Mouse (Mus musculus): ENCODE measurements around the gene Adgrg2. TPM values are rescaled to one million over a fixed set of nuclear protein-coding genes. Genes with fewer than 3 reads are reported as not detected.

Gene Adgrg2
- total RNA-seq (2015; ENCODE audit: low replicate concordance) (not detected in 2 replicates), total RNA-seq (2017; ENCODE audit: low replicate concordance) (not detected in 2 replicates)

DNA sequence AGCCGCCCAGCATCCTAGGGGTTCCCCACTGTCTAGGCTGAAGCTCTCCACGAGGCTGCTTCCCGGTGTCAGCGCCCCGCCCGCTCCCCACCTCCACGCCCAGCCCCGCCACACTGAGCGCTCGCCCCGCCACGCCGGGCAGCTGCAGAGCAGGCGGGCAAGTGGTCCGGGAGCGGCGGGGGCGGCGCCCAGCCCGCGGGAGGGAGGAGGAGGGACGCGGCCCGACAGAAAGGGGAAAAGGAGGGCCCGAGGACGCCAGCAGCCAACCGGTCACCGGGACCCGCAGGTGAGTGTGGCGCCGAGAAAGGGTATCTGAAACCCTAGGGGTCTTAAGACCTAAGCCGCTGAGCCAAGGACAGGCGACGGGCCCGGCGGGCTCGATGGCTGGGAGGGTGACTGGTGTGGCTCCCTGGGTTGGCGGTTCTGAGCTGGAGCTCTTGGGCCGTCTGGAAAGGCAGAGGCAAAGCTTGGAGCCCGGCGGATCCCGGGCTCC, at the start of gene Adgrg2:
Gene Adgrg2, plus strand, starts transcription at position 227 of the 493 bp plus-strand sequence.
- ATAC-seq (replicated peaks; ENCODE audit: low FRiP score, poor library complexity, severe bottlenecking), result no peak

- no peak for ATAC-seq (replicated peaks; ENCODE audit: low FRiP score, poor library complexity, severe bottlenecking)
These were observed 39.5 kb upstream of the Adgrg2 start for GRCm38 (mm10) chrX:160350995-160351394.

GRCm38 (mm10) chrX:160351967-160352677, 38.4 kb upstream of the Adgrg2 start:
- no peak for ATAC-seq (replicated peaks; ENCODE audit: low FRiP score, poor library complexity, severe bottlenecking)

GRCm38 (mm10) chrX:160384748-160385501, 5.6 kb upstream of the Adgrg2 start:
- ATAC-seq (replicated peaks; ENCODE audit: low FRiP score, poor library complexity, severe bottlenecking), result peak; percentile 43; the same call in 1 of the 2 replicates

- no peak for ATAC-seq (replicated peaks; ENCODE audit: low FRiP score, poor library complexity, severe bottlenecking)
These were observed 5.1 kb upstream of the Adgrg2 start for GRCm38 (mm10) chrX:160385502-160385772.

DNA sequence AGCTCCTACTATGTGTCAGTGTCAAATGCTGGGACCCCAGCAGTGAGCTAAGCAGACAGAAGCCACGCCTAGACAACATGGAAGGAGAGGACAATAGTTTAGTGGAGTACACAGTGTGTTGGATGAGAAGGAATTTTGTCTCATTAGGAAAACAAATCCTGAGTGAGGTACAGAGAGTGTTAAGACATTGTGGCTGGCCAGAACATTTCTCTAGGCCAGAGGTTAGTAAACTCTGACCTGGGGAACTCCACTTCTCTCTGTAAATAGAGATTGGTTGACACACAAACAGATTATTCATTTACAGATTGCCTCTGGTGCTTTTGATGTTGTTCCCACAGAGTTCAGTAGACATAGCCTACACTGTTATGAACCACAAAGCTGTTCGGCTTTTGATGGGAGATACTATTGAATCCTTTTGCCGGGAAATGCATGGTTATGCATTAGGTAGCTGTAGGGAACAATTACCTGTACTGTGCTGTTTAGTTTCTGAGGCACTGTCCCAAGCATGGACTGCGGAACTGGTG, 22.5 kb downstream of the Adgrg2 start:
- ATAC-seq (replicated peaks; ENCODE audit: low FRiP score, poor library complexity, severe bottlenecking), result no peak

GRCm38 (mm10) chrX:160413881-160414395, 23.4 kb downstream of the Adgrg2 start:
- ATAC-seq (replicated peaks; ENCODE audit: low FRiP score, poor library complexity, severe bottlenecking), result no peak

GRCm38 (mm10) chrX:160418397-160418796, 27.9 kb downstream of the Adgrg2 start:
- no peak for ATAC-seq (replicated peaks; ENCODE audit: low FRiP score, poor library complexity, severe bottlenecking)

- no peak for ATAC-seq (replicated peaks; ENCODE audit: low FRiP score, poor library complexity, severe bottlenecking)
These were observed 33.2 kb downstream of the Adgrg2 start for GRCm38 (mm10) chrX:160423737-160424136.

DNA sequence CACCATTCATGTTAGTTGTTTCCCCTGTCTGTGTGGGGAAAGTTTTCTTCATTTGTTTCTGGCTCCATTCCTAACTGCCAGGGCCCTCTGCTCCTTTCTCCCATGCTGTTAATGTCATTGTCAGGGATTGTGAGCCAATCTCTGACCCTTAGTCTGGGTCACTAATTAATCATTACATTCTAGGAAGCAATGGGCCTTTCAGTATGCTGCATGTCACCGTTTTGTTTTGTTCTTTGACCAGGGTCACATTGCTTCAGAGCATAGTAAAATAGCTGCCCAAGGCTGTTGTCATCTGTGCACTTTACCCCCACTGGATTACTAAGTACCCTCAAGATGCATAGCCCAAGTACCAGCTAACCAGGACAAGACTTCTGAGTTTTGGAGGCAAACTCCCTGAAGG, 36.0 kb downstream of the Adgrg2 start:
- ATAC-seq (replicated peaks; ENCODE audit: low FRiP score, poor library complexity, severe bottlenecking), result no peak

DNA sequence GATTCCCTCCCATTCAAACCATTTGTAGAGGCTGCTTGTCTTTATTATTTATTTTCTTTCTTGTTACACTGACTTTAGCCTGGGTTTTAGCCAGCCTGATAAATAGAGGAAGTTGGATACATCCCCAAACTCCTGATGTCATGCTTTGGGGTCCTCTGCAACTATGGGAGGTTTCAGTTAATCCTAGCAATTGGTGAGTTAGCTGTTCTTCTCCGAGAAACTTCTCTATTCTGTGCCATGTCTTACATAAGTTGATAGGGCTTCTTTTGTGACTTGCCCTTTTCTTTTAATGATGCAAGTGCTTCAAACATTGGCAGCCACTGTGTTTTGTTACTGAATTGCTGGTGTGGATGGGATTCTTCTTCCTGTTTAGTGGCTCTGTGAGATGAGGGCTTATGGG, 36.4 kb downstream of the Adgrg2 start:
- no peak for ATAC-seq (replicated peaks; ENCODE audit: low FRiP score, poor library complexity, severe bottlenecking)

GRCm38 (mm10) chrX:160432192-160432591, 41.7 kb downstream of the Adgrg2 start:
- no peak for ATAC-seq (replicated peaks; ENCODE audit: low FRiP score, poor library complexity, severe bottlenecking)

DNA sequence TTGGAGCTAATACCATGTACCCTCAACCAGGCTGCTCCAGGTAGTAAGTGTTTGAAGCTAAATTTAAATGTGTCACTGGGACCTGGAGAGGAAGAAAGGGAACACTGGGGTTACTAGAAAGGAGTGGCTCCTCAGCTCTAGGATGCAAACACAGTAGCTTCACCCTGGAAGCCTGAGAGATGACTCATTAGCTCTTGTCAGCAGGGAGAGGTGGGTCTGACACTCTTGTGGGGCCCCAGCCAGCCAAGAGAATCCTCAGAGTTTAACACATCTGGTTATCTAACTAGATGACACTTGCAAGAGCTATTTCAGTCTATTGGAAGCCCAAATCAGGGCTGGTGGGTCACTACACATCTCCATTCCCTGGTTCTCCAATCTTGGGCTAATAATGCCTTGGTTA, 50.8 kb downstream of the Adgrg2 start:
- no peak for ATAC-seq (replicated peaks; ENCODE audit: low FRiP score, poor library complexity, severe bottlenecking)

DNA sequence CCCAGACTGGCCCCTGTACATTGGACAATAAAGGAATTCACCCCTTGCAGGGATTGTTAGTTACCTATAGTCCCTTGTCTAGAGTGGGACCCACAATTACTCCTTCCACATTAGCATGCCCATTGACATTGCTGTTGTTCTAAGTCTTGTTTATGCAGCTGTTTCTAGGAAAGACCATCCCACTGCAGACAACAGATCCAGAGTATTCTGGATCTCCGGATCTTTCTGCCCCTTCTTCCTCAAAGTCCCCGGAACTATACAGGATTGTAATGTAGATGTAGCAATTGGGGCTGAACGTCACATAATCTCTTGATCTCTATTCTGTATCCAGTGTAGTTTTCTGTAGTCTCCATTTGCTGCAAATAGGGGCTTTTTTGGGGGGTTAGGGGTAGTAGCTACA, 57.9 kb downstream of the Adgrg2 start:
- no peak for ATAC-seq (replicated peaks; ENCODE audit: low FRiP score, poor library complexity, severe bottlenecking)

DNA sequence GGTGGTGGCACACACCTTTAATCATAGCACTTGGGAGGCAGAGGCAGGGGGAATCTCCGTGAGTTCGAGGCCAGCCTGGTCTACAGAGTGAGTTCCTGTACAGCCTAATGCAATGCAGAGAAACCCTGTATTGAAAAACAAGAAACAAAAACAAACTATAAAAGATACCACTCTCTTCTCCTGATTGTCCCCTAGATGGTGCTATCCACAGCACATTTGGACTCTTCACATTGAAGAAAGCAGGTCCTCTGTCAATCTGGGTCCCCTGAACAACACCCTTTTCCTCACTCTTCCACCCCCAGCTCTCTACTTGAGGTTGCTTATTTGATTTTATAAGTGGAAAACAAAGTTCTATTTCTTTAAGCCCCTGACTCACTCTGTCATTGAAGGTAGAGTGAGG, 58.9 kb downstream of the Adgrg2 start:
- ATAC-seq (replicated peaks; ENCODE audit: low FRiP score, poor library complexity, severe bottlenecking), result no peak

GRCm38 (mm10) chrX:160455686-160456085, 65.2 kb downstream of the Adgrg2 start:
- no peak for ATAC-seq (replicated peaks; ENCODE audit: low FRiP score, poor library complexity, severe bottlenecking)

GRCm38 (mm10) chrX:160471257-160471786, 80.8 kb downstream of the Adgrg2 start:
- ATAC-seq (replicated peaks; ENCODE audit: low FRiP score, poor library complexity, severe bottlenecking), result no peak

DNA sequence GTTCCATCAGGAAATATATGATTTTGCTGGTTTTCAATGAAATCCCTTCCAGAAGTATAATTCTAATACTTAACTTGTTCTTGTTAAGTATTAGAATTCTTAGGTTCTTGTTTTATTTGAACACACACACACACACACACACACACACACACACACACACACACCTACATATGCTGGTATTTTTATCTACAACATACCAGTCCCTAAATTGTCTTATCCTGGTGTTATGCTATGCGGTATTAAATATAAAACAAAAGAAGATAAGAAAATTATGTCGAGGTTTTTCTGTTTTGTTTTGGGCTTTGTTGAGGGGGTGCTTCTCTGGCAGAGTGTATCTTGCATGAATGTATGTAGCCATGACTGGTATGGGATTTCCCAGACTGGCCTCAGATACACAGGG, 99.3 kb downstream of the Adgrg2 start:
- no peak for ATAC-seq (replicated peaks; ENCODE audit: low FRiP score, poor library complexity, severe bottlenecking)

GRCm38 (mm10) chrX:160494333-160494732, 103.8 kb downstream of the Adgrg2 start:
- ATAC-seq (replicated peaks; ENCODE audit: low FRiP score, poor library complexity, severe bottlenecking), result no peak

DNA sequence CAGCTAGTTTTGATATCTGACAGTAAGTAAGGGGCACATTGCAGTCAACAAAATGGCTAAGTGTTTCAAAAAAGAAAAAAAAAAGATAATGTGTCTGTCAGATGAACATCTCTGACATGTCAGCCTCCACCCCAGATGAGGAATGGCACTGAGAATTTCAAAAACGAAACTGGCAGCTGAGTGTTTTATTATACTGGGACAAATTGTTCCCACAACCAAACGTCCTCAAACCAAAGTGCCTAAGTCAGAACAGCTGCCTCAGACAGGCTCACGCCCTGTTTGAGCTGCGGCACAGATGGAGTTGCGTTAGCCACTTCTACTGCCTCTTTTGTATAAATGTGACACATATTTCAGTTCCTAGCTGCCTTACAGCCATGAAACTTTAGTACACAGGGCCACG, 104.4 kb downstream of the Adgrg2 start:
- ATAC-seq (replicated peaks; ENCODE audit: low FRiP score, poor library complexity, severe bottlenecking), result no peak

DNA sequence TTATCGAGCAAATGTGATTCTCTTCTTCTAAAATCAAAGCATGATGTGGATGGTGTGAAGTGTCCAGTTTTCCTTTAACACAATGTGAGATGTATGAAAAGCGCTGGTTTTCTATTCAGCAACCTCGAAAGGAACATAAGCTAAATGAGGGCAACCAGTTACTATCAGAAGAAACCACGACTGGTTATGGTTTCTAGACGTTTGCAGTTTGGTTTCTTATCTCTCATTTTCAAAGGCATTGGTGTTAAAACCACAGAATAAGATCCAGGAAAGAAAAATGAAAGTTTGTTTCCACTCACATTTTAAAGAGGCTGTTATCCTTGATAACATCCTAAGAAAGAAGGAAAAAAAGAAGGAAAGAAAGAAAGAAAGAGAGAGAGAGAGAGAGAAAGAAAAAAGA, 106.0 kb downstream of the Adgrg2 start:
- no peak for ATAC-seq (replicated peaks; ENCODE audit: low FRiP score, poor library complexity, severe bottlenecking)

Data from erythroblast, adult 5-6 weeks (primary cell).